Mouse (Mus musculus): ENCODE results near the gene Jph3.
A peak's percentile ranks its signal among the peaks of the same experiment; 100 is the strongest.

DNA sequence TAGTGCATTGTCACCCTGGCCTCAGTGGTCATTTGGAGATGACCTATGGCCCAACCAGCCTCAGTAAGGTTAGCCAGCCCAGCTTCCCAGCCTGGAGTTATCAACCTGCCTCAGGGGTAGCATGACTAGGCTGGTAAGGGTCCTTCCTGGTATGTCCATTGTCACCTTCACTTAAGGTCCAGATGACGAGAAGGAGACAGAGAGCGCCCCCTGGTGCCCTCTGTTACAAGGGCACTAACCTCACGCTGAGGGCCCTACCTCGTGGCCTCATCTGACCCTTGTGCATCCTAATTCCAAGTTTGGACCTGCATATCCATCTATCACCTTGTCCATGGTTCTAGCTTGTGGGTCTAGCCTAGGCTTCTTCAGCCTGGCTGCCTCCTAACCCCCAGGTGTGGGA lies 44.0 kb upstream of the Jph3 start:
- TF ChIP-seq CTCF (IDR thresholded peaks at IDR 0.05; ENCODE audit: borderline replicate concordance, extremely low read depth, insufficient read depth, insufficient read length) (peak; percentile 56; the same call in 1 of the 2 replicates), POLR2A (IDR thresholded peaks at IDR 0.05; ENCODE audit: borderline replicate concordance, extremely low read depth, insufficient read depth, insufficient read length, poor library complexity, severe bottlenecking) (no peak)

Data from brain, embryonic 14.5 days (tissue).